Mouse (Mus musculus): ENCODE measurements at regions not wholly inside any gene's neighbourhood (a gene's known extent, or its start where the extent isn't known, plus 50 kb on each side); places are given as distances from the start of the nearest gene placed in this dataset.

- ATAC-seq (ENCODE audit: extremely low read depth, insufficient number of reproducible peaks, low FRiP score, poor library complexity, severe bottlenecking) (no peak), DNase-seq (ENCODE audit: low spot score) (no peak)
- TF ChIP-seq POLR2AphosphoS5 (IDR thresholded peaks at IDR 0.05; ENCODE audit: insufficient replicate concordance, low read depth, low read length) (no peak), GATA1 (IDR thresholded peaks at IDR 0.05; ENCODE audit: borderline replicate concordance, low read length) (no peak), GATA2 (IDR thresholded peaks at IDR 0.05; ENCODE audit: borderline replicate concordance, low read depth, low read length) (no peak), CTCF (IDR thresholded peaks at IDR 0.05; ENCODE audit: low read depth, low read length) (no peak), TAL1 (conservative IDR thresholded peaks at IDR 0.05; ENCODE audit: low read depth, low read length) (no peak)
- no peaks in the 10 kb centered on the region for H3K27me3 ChIP-seq (ENCODE audit: insufficient read depth, low read length)
- H3K9me3 ChIP-seq (replicated peaks): no peaks in the 10 kb centered on the region
- no peaks in the 10 kb centered on the region; the same call in 1 of the 2 replicates for H3K4me1 ChIP-seq (ENCODE audit: insufficient read depth, low read depth, low read length)
- no peaks in the 10 kb centered on the region for H3K36me3 ChIP-seq (replicated peaks)
- H3K4me3 ChIP-seq (ENCODE audit: low read depth, low read length): no peak overlapping the region
These were observed 108.5 kb upstream of the N6amt1 start for GRCm38 (mm10) chr16:87245441-87245840.

- TF ChIP-seq GATA1 (IDR thresholded peaks at IDR 0.05; ENCODE audit: borderline replicate concordance, low read length) (no peak), POLR2AphosphoS5 (IDR thresholded peaks at IDR 0.05; ENCODE audit: insufficient replicate concordance, low read depth, low read length) (no peak), CTCF (IDR thresholded peaks at IDR 0.05; ENCODE audit: low read depth, low read length) (no peak), GATA2 (IDR thresholded peaks at IDR 0.05; ENCODE audit: borderline replicate concordance, low read depth, low read length) (no peak), TAL1 (conservative IDR thresholded peaks at IDR 0.05; ENCODE audit: low read depth, low read length) (no peak)
- ATAC-seq (ENCODE audit: extremely low read depth, insufficient number of reproducible peaks, low FRiP score, poor library complexity, severe bottlenecking) (no peak), DNase-seq (ENCODE audit: low spot score) (no peak)
- Histone ChIP-seq H3K4me3 (ENCODE audit: low read depth, low read length) (no peak overlapping the region), H3K36me3 (replicated peaks) (no peaks in the 10 kb centered on the region), H3K9me3 (replicated peaks) (no peaks in the 10 kb centered on the region), H3K27me3 (ENCODE audit: insufficient read depth, low read length) (no peaks in the 10 kb centered on the region), H3K4me1 (ENCODE audit: insufficient read depth, low read depth, low read length) (no peaks in the 10 kb centered on the region)
These were observed 112.0 kb upstream of the N6amt1 start for GRCm38 (mm10) chr16:87242027-87242426.

- Histone ChIP-seq H3K36me3 (replicated peaks) (no peaks in the 10 kb centered on the region), H3K9me3 (replicated peaks) (no peaks in the 10 kb centered on the region; the same call in 1 of the 2 replicates), H3K4me1 (ENCODE audit: insufficient read depth, low read depth, low read length) (no peaks in the 10 kb centered on the region), H3K27me3 (ENCODE audit: insufficient read depth, low read length) (no peaks in the 10 kb centered on the region), H3K4me3 (ENCODE audit: low read depth, low read length) (no peak overlapping the region)
- ATAC-seq (ENCODE audit: extremely low read depth, insufficient number of reproducible peaks, low FRiP score, poor library complexity, severe bottlenecking) (no peak), DNase-seq (ENCODE audit: low spot score) (no peak)
- TF ChIP-seq GATA2 (IDR thresholded peaks at IDR 0.05; ENCODE audit: borderline replicate concordance, low read depth, low read length): no peak
- no peak for TF ChIP-seq CTCF (IDR thresholded peaks at IDR 0.05; ENCODE audit: low read depth, low read length)
- no peak for TF ChIP-seq POLR2AphosphoS5 (IDR thresholded peaks at IDR 0.05; ENCODE audit: insufficient replicate concordance, low read depth, low read length)
- TF ChIP-seq GATA1 (IDR thresholded peaks at IDR 0.05; ENCODE audit: borderline replicate concordance, low read length): no peak
- no peak for TF ChIP-seq TAL1 (conservative IDR thresholded peaks at IDR 0.05; ENCODE audit: low read depth, low read length)
These were observed 114.9 kb upstream of the N6amt1 start for GRCm38 (mm10) chr16:87239105-87239504.

GRCm38 (mm10) chr16:87234199-87234598 is 119.8 kb upstream of the N6amt1 start:
- DNase-seq (ENCODE audit: low spot score) (no peak), ATAC-seq (ENCODE audit: extremely low read depth, insufficient number of reproducible peaks, low FRiP score, poor library complexity, severe bottlenecking) (no peak)
- Histone ChIP-seq H3K4me3 (ENCODE audit: low read depth, low read length) (no peak overlapping the region), H3K4me1 (ENCODE audit: insufficient read depth, low read depth, low read length) (no peaks in the 10 kb centered on the region), H3K9me3 (replicated peaks) (no peaks in the 10 kb centered on the region; the same call in 1 of the 2 replicates), H3K36me3 (replicated peaks) (no peaks in the 10 kb centered on the region), H3K27me3 (ENCODE audit: insufficient read depth, low read length) (0 out of 2 replicates have a peak, but pooled peaks cover 3% of the 10 kb centered on the region)
- TF ChIP-seq POLR2AphosphoS5 (IDR thresholded peaks at IDR 0.05; ENCODE audit: insufficient replicate concordance, low read depth, low read length) (no peak), GATA1 (IDR thresholded peaks at IDR 0.05; ENCODE audit: borderline replicate concordance, low read length) (no peak), TAL1 (conservative IDR thresholded peaks at IDR 0.05; ENCODE audit: low read depth, low read length) (no peak), GATA2 (IDR thresholded peaks at IDR 0.05; ENCODE audit: borderline replicate concordance, low read depth, low read length) (no peak), CTCF (IDR thresholded peaks at IDR 0.05; ENCODE audit: low read depth, low read length) (no peak)

- TF ChIP-seq GATA1 (IDR thresholded peaks at IDR 0.05; ENCODE audit: borderline replicate concordance, low read length): no peak
- TF ChIP-seq POLR2AphosphoS5 (IDR thresholded peaks at IDR 0.05; ENCODE audit: insufficient replicate concordance, low read depth, low read length): no peak
- no peak for TF ChIP-seq TAL1 (conservative IDR thresholded peaks at IDR 0.05; ENCODE audit: low read depth, low read length)
- no peak for TF ChIP-seq GATA2 (IDR thresholded peaks at IDR 0.05; ENCODE audit: borderline replicate concordance, low read depth, low read length)
- no peak for TF ChIP-seq CTCF (IDR thresholded peaks at IDR 0.05; ENCODE audit: low read depth, low read length)
- H3K9me3 ChIP-seq (replicated peaks): no peaks in the 10 kb centered on the region
- ATAC-seq (ENCODE audit: extremely low read depth, insufficient number of reproducible peaks, low FRiP score, poor library complexity, severe bottlenecking): no peak
- H3K4me3 ChIP-seq (ENCODE audit: low read depth, low read length): no peak overlapping the region
- no peak for DNase-seq (ENCODE audit: low spot score)
- H3K27me3 ChIP-seq (ENCODE audit: insufficient read depth, low read length): no peaks in the 10 kb centered on the region
- no peaks in the 10 kb centered on the region for H3K36me3 ChIP-seq (replicated peaks)
- no peaks in the 10 kb centered on the region for H3K4me1 ChIP-seq (ENCODE audit: insufficient read depth, low read depth, low read length)
These were observed 128.4 kb upstream of the N6amt1 start for GRCm38 (mm10) chr16:87225595-87225994.

- H3K4me3 ChIP-seq (ENCODE audit: low read depth, low read length): no peak overlapping the region
- H3K9me3 ChIP-seq (replicated peaks): no peaks in the 10 kb centered on the region
- H3K4me1 ChIP-seq (ENCODE audit: insufficient read depth, low read depth, low read length): no peaks in the 10 kb centered on the region
- H3K36me3 ChIP-seq (replicated peaks): no peaks in the 10 kb centered on the region
- TF ChIP-seq CTCF (IDR thresholded peaks at IDR 0.05; ENCODE audit: low read depth, low read length) (no peak), GATA1 (IDR thresholded peaks at IDR 0.05; ENCODE audit: borderline replicate concordance, low read length) (no peak), POLR2AphosphoS5 (IDR thresholded peaks at IDR 0.05; ENCODE audit: insufficient replicate concordance, low read depth, low read length) (no peak), TAL1 (conservative IDR thresholded peaks at IDR 0.05; ENCODE audit: low read depth, low read length) (no peak), GATA2 (IDR thresholded peaks at IDR 0.05; ENCODE audit: borderline replicate concordance, low read depth, low read length) (no peak)
- ATAC-seq (ENCODE audit: extremely low read depth, insufficient number of reproducible peaks, low FRiP score, poor library complexity, severe bottlenecking) (no peak), DNase-seq (ENCODE audit: low spot score) (no peak)
- H3K27me3 ChIP-seq (ENCODE audit: insufficient read depth, low read length): no peaks in the 10 kb centered on the region
These were observed 128.9 kb upstream of the N6amt1 start for GRCm38 (mm10) chr16:87225085-87225484.

Measured in G1E (cell line).